Mouse (Mus musculus) lung, postnatal 0 days (tissue): ENCODE results near the gene Myo10. TPM values are rescaled to one million over a fixed set of nuclear protein-coding genes. Genes with fewer than 3 reads are reported as not detected.

ENCODE experiments used
- ATAC-seq: fragments of 200-750 bp; cut with Nextera tagmentation; 2 replicates; pipeline ENCODE4 v1.8.0; 2017; ENCODE audit warnings: moderate library complexity
- DNase-seq: peaks from one replicate; pipeline ENCODE4 v3.0.0-alpha.2; 2016; ENCODE audit warnings: low spot score
- H3K27ac ChIP-seq: fragments of 300-500 bp; sonication (generic); 2 replicates; pipeline ENCODE4 v1.5.1; 2014; ENCODE audit warnings: antibody characterized with exemption, mild to moderate bottlenecking, low read length, mixed read lengths
- H3K27me3 ChIP-seq: fragments of 300-500 bp; sonication (generic); replicated peaks from 2 replicates; pipeline ENCODE4 v1.6.1; 2014; ENCODE audit warnings: low read length, mixed read lengths; ENCODE audit not compliant: insufficient read depth
- H3K36me3 ChIP-seq: fragments of 300-500 bp; sonication (generic); 2 replicates; pipeline ENCODE4 v1.6.1; 2014; ENCODE audit warnings: low read length, mixed read lengths; ENCODE audit not compliant: insufficient read depth
- H3K4me1 ChIP-seq: fragments of 300-500 bp; sonication (generic); 2 replicates; pipeline ENCODE4 v1.6.1; 2014; ENCODE audit warnings: antibody characterized with exemption, low read depth, low read length, mixed read lengths; ENCODE audit not compliant: insufficient read depth
- H3K4me2 ChIP-seq: fragments of 300-500 bp; sonication (generic); replicated peaks from 2 replicates; pipeline ENCODE4 v1.6.1; 2014; ENCODE audit warnings: low read depth, mild to moderate bottlenecking, low read length, moderate library complexity, mixed read lengths
- H3K4me3 ChIP-seq: fragments of 300-500 bp; sonication (generic); 2 replicates; pipeline ENCODE4 v1.5.1; 2014; ENCODE audit warnings: low read depth, low read length
- H3K9ac ChIP-seq: fragments of 300-500 bp; sonication (generic); replicated peaks from 2 replicates; pipeline ENCODE4 v1.6.1; 2014; ENCODE audit warnings: low read depth, mild to moderate bottlenecking
- H3K9me3 ChIP-seq: fragments of 300-500 bp; sonication (generic); 2 replicates; pipeline ENCODE4 v1.6.1; 2016; ENCODE audit warnings: low read length, mixed read lengths
- CTCF ChIP-seq: IDR thresholded peaks from 2 replicates; pipeline ENCODE4 v1.5.1; 2016; ENCODE audit warnings: antibody characterized with exemption, mild to moderate bottlenecking
- EP300 ChIP-seq: IDR thresholded peaks from 2 replicates; pipeline ENCODE4 v1.6.1; 2016; ENCODE audit warnings: antibody characterized with exemption, mild to moderate bottlenecking, control low read depth
- WGBS: fragments of 180-500 bp; shearing (Covaris S2); extraction: QIAGEN DNeasy Blood & Tissue Kit; methylation state at CpG from one replicate; pipeline ENCODE4 v1.1.7; 2014; 5-methylcytosine and 5-hydroxymethylcytosine counted together
- polyA plus RNA-seq: library from polyadenylated mRNA; unstranded; fragments of >200 nt; fragmentation: Nextera tagmentation; extraction: Ambion mirVana; gene quantifications from 2 replicates; pipeline ENCODE4 v1.2.1, GENCODE M21; 2015

Gene Myo10
- polyA plus RNA-seq, 1 experiment from 2014 or later: 17.3 TPM

- H3K4me2 ChIP-seq: no peak overlapping the region
- no peaks in the 10 kb centered on the region for H3K4me1 ChIP-seq
- no peak for TF ChIP-seq CTCF
- TF ChIP-seq EP300: no peak
- DNase-seq: no peak
- H3K9me3 ChIP-seq: no peaks in the 10 kb centered on the region
- H3K9ac ChIP-seq: no peak overlapping the region
- H3K27me3 ChIP-seq: no peaks in the 10 kb centered on the region
- no peak overlapping the region for H3K27ac ChIP-seq
- no peak for ATAC-seq
- 65% methylated on average over 6 of the region's 6 CpGs for WGBS
- H3K4me3 ChIP-seq: no peak overlapping the region
- no peaks in the 10 kb centered on the region for H3K36me3 ChIP-seq
These were observed 133.2 kb downstream of the Myo10 start for GRCm38 (mm10) chr15:25755536-25755935.

DNA sequence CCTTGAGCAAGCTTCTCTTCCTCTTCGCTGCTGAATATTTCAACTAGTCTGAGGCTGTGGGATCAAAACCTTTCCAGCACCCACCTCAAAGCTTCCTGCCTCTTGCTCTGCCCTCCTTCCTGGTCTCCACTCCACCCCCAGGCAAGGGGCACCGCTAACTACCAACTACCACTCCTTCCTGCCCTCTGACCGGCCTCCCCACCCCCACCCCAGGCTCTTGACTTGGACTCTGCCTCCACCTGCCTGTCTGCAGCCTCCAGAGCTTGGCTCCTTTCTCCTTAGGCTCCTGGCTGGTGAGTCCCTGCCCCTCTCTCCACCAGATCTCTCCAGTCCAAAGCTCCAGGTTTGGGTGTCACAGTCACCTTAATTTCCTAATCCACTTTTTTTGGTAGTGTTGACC, 133.7 kb downstream of the Myo10 start:
- H3K27ac ChIP-seq: no peak overlapping the region
- no peak overlapping the region for H3K4me3 ChIP-seq
- no peaks in the 10 kb centered on the region for H3K27me3 ChIP-seq
- H3K4me2 ChIP-seq: no peak overlapping the region
- no peaks in the 10 kb centered on the region for H3K36me3 ChIP-seq
- TF ChIP-seq EP300 (no peak), CTCF (no peak)
- no peak overlapping the region for H3K9ac ChIP-seq
- WGBS: 44% methylated on average over 3 of the region's 3 CpGs
- H3K9me3 ChIP-seq: no peaks in the 10 kb centered on the region
- ATAC-seq: no peak
- no peak for DNase-seq
- H3K4me1 ChIP-seq: no peaks in the 10 kb centered on the region

- Histone ChIP-seq H3K4me1 (no peaks in the 10 kb centered on the region), H3K36me3 (0 out of 2 replicates have a peak, but pooled peaks cover 5% of the 10 kb centered on the region), H3K27ac (peak overlapping the region; percentile 63), H3K9me3 (no peaks in the 10 kb centered on the region), H3K9ac (no peak overlapping the region), H3K4me3 (no peak overlapping the region), H3K27me3 (no peaks in the 10 kb centered on the region), H3K4me2 (0 out of 2 replicates have a peak overlapping the region, but pooled peaks have one; percentile 39)
- 38% methylated on average over 10 of the region's 10 CpGs for WGBS
- no peak for TF ChIP-seq CTCF
- no peak for TF ChIP-seq EP300
- ATAC-seq: no peak
- DNase-seq: no peak
These were observed 135.7 kb downstream of the Myo10 start for GRCm38 (mm10) chr15:25758037-25758436.

GRCm38 (mm10) chr15:25758500-25759086, 136.3 kb downstream of the Myo10 start:
- Histone ChIP-seq H3K27me3 (no peaks in the 10 kb centered on the region), H3K36me3 (0 out of 2 replicates have a peak, but pooled peaks cover 7% of the 10 kb centered on the region), H3K4me2 (peak overlapping the region; percentile 39), H3K9ac (no peak overlapping the region), H3K4me1 (no peaks in the 10 kb centered on the region), H3K9me3 (no peaks in the 10 kb centered on the region), H3K27ac (peak overlapping the region; percentile 63), H3K4me3 (no peak overlapping the region)
- peak; percentile 92 for DNase-seq
- peak; percentile 95 for ATAC-seq
- 52% methylated on average over 15 of the region's 15 CpGs for WGBS
- peak; percentile 74 for TF ChIP-seq EP300
- TF ChIP-seq CTCF: no peak; the same call in 1 of the 2 replicates

- Histone ChIP-seq H3K27me3 (no peaks in the 10 kb centered on the region), H3K9me3 (no peaks in the 10 kb centered on the region), H3K4me3 (no peak overlapping the region), H3K9ac (no peak overlapping the region), H3K27ac (no peak overlapping the region), H3K36me3 (0 out of 2 replicates have a peak, but pooled peaks cover 7% of the 10 kb centered on the region), H3K4me1 (no peaks in the 10 kb centered on the region), H3K4me2 (no peak overlapping the region)
- DNase-seq: peak; percentile 67
- no peak for ATAC-seq
- WGBS: 57% methylated on average over 5 of the region's 5 CpGs
- TF ChIP-seq EP300: no peak
- no peak for TF ChIP-seq CTCF
These were observed 138.0 kb downstream of the Myo10 start for GRCm38 (mm10) chr15:25760304-25760703.

DNA sequence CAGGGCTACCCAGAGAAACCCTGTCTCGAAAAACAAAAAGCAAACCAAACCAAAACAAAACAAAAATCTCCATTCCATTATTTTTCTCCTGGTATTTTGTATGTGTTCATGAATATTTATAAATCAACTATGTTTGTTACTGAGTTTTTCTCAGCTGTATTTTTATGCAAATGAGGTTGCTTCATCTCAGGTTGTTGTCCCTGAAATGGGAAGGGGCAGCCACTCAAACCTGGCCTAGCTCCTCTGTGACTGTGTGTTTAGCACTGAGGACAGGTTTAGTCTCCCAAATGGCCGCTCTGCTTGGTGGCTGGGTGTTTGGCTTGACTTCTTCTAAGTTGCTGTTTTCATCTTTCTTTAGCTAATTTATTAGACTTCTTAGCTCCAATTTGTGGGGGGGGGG, 138.7 kb downstream of the Myo10 start:
- Histone ChIP-seq H3K9me3 (no peaks in the 10 kb centered on the region), H3K9ac (no peak overlapping the region), H3K4me3 (no peak overlapping the region), H3K27me3 (no peaks in the 10 kb centered on the region), H3K4me1 (no peaks in the 10 kb centered on the region), H3K36me3 (0 out of 2 replicates have a peak, but pooled peaks cover 7% of the 10 kb centered on the region), H3K4me2 (no peak overlapping the region), H3K27ac (no peak overlapping the region)
- 85% methylated on average over 2 of the region's 2 CpGs for WGBS
- TF ChIP-seq CTCF (no peak), EP300 (no peak)
- DNase-seq: no peak
- no peak for ATAC-seq
